21 mouse cellular contexts compared by ENCODE assay signal in the genomic region with DNA sequence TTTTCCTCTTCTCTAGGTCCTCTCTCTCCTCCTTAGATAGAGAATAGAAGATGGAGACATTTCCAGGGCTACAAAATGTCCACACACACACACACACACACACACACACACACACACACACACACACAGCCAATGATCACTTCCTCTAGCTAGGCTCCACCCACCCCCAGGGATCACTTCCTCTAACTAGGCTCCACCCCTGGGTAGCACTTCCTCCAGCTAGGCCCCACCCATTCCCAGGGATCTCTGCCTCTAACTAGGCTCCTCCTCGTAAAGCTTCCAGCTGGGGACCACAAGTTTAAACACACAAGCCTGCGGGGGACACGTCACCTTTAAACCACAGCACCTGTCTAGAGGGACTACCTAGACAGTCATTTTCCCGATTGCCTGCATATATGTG. TPM values are rescaled to one million over a fixed set of nuclear protein-coding genes. Genes with fewer than 3 reads are reported as not detected.
A peak's percentile ranks its signal among the peaks of the same experiment; 100 is the strongest.
DNase-seq lines count a peak whose midpoint lies in the region; ATAC-seq and TF ChIP-seq lines count a peak whose summit lies in the region.
"Had no signal": no experiment of that assay in that cellular context is flagged by ENCODE, and none has a peak within 500 bp of the region (broad histone marks: within the 10 kb centered on the region; RNA-seq: fewer than 3 reads in every experiment).

No protein-coding gene starts in this region.

- no peak overlapping the region for H3K4me2 ChIP-seq in midbrain, postnatal 0 days (ENCODE audit: low read depth, low read length, poor library complexity, severe bottlenecking)
- no peak overlapping the region for H3K4me2 ChIP-seq in midbrain, embryonic 11.5 days
- H3K4me2 ChIP-seq: forebrain, embryonic 12.5 days; hindbrain, embryonic 15.5 days; neural tube, embryonic 12.5 days had no signal

- no peaks in the 10 kb centered on the region for H3K9me3 ChIP-seq in midbrain, postnatal 0 days (ENCODE audit: low read length)
- H3K9me3 ChIP-seq in midbrain, embryonic 11.5 days (ENCODE audit: control insufficient read depth, low read length): no peaks in the 10 kb centered on the region
- H3K9me3 ChIP-seq: forebrain, embryonic 12.5 days; heart, embryonic 10.5 days; hindbrain, embryonic 15.5 days; megakaryocyte, embryonic 14.5 days; neural tube, embryonic 12.5 days had no signal

- no peak overlapping the region for H3K4me3 ChIP-seq in midbrain, postnatal 0 days (ENCODE audit: low read depth, low read length)
- no peak overlapping the region for H3K4me3 ChIP-seq in midbrain, embryonic 11.5 days (ENCODE audit: low read depth, low read length)
- H3K4me3 ChIP-seq: forebrain, embryonic 12.5 days; heart, embryonic 10.5 days; hindbrain, embryonic 15.5 days; megakaryocyte, embryonic 14.5 days; neural tube, embryonic 12.5 days had no signal

- 87% methylated on average over 4 of the region's 4 CpGs for WGBS in midbrain, postnatal 0 days
- WGBS in midbrain, embryonic 11.5 days: 89% methylated on average over 4 of the region's 4 CpGs

- no peak overlapping the region for H3K27ac ChIP-seq in midbrain, postnatal 0 days (ENCODE audit: low read depth, low read length)
- no peak overlapping the region for H3K27ac ChIP-seq in midbrain, embryonic 11.5 days (ENCODE audit: low read depth, low read length)
- H3K27ac ChIP-seq: forebrain, embryonic 12.5 days; heart, embryonic 10.5 days; hindbrain, embryonic 15.5 days; neural tube, embryonic 12.5 days had no signal

- TF ChIP-seq CTCF in midbrain, postnatal 0 days (IDR thresholded peaks at IDR 0.05): no peak

- H3K4me1 ChIP-seq in midbrain, postnatal 0 days (ENCODE audit: insufficient read depth, low read length): no peaks in the 10 kb centered on the region
- H3K4me1 ChIP-seq in midbrain, embryonic 11.5 days (ENCODE audit: control insufficient read depth, insufficient read depth, low read length): peaks cover under 1% of the 10 kb centered on the region; the same call in 1 of the 2 replicates
- H3K4me1 ChIP-seq: forebrain, embryonic 12.5 days; heart, embryonic 10.5 days; hindbrain, embryonic 15.5 days; megakaryocyte, embryonic 14.5 days; neural tube, embryonic 12.5 days had no signal

- DNase-seq in midbrain, postnatal 0 days (ENCODE audit: low spot score): peak; percentile 12
- DNase-seq in midbrain, embryonic 11.5 days (ENCODE audit: low spot score, missing footprints): no peak
- DNase-seq in A20 (ENCODE audit: low read depth, low spot score) (peak; percentile 84), R1 (ENCODE audit: low read depth, low spot score) (peak; percentile 88)
- no peak for DNase-seq in layer of hippocampus, postnatal 10 days (ENCODE audit: low spot score in 2 of 2)
- DNase-seq in layer of hippocampus, adult 9-10 months (ENCODE audit: low spot score): no peak
- DNase-seq: cerebellum, postnatal 14 days; gastrocnemius, postnatal 25 days; kidney, adult 18-20 months; kidney, postnatal 25 days; liver; lung, adult 2 months; right cerebral cortex, postnatal 25 days; thymus, postnatal 4 days had no signal

- ATAC-seq in midbrain, postnatal 0 days (ENCODE audit: low FRiP score): no peak
- ATAC-seq in midbrain, embryonic 11.5 days (ENCODE audit: low FRiP score): no peak
- peak; percentile 85 for ATAC-seq in megakaryocyte progenitor cell, adult 5-6 weeks (replicated peaks; ENCODE audit: poor library complexity)
- ATAC-seq: midbrain, embryonic 16.5 days had no signal

- no peak overlapping the region for H3K9ac ChIP-seq in midbrain, postnatal 0 days (replicated peaks; ENCODE audit: low read length, poor library complexity, severe bottlenecking)
- no peak overlapping the region for H3K9ac ChIP-seq in midbrain, embryonic 11.5 days (ENCODE audit: low read length)
- H3K9ac ChIP-seq: forebrain, embryonic 12.5 days; hindbrain, embryonic 15.5 days; neural tube, embryonic 12.5 days had no signal

- no peaks in the 10 kb centered on the region for H3K36me3 ChIP-seq in midbrain, postnatal 0 days (ENCODE audit: insufficient read depth, low read length)
- no peaks in the 10 kb centered on the region for H3K36me3 ChIP-seq in midbrain, embryonic 11.5 days (ENCODE audit: control insufficient read depth, insufficient read depth, low read length)
- H3K36me3 ChIP-seq: forebrain, embryonic 12.5 days; heart, embryonic 10.5 days; hindbrain, embryonic 15.5 days; neural tube, embryonic 12.5 days had no signal

- H3K27me3 ChIP-seq in midbrain, postnatal 0 days (ENCODE audit: insufficient read depth, low read length): no peaks in the 10 kb centered on the region
- H3K27me3 ChIP-seq in midbrain, embryonic 11.5 days (ENCODE audit: control insufficient read depth, insufficient read depth, low read length): no peaks in the 10 kb centered on the region
- H3K27me3 ChIP-seq: forebrain, embryonic 12.5 days; hindbrain, embryonic 15.5 days; neural tube, embryonic 12.5 days had no signal

RNA-seq across cellular contexts. Expression of a gene that starts 34.7 kb away (rescaled TPM):
- total RNA-seq in midbrain, postnatal 0 days (2014; rRNA removed): 11.2 and 22.8 TPM in 2 replicates
- polyA plus RNA-seq in midbrain, postnatal 0 days (2015; fragmentation: Nextera tagmentation; extraction: Ambion mirVana): 44.9 and 45.1 TPM in 2 replicates
- polyA plus RNA-seq in midbrain, embryonic 11.5 days (2014; fragmentation: Nextera tagmentation; extraction: Ambion mirVana): 50.1 and 51.5 TPM in 2 replicates
- 34.9 and 36.3 TPM in 2 replicates for total RNA-seq in megakaryocyte progenitor cell, adult 5-6 weeks (2015)
- total RNA-seq in megakaryocyte progenitor cell, adult 5-6 weeks (2017): 27.6 and 28.5 TPM in 2 replicates
- total RNA-seq in layer of hippocampus, postnatal 10 days (2021): 10 to 100 TPM; 25.6 to 28.1 TPM

Comparison
In these comparisons a context has a peak if more than half of its experiments do, and no peak if none do; other contexts are left out.
1. DNase-seq: peak in midbrain, postnatal 0 days (single experiment), A20 (single experiment) and R1 (single experiment); none in midbrain, embryonic 11.5 days (single experiment), layer of hippocampus, postnatal 10 days (0 of 2) and layer of hippocampus, adult 9-10 months (single experiment).